Mouse (Mus musculus): ENCODE measurements around the gene Jtb.

The Jtb gene

GRCm38 (mm10) chr3:90231507-90232333 is at the start of gene Jtb:
Gene Jtb (plus strand): TSS chr3:90231597.
- CTCF ChIA-PET = interaction anchor here (0.5 to 0.6 kb wide), 2 partner anchors 10 to 24 kb away, joined by 3 to 5 read pairs; no protein-coding TSS in a partner anchor

GRCm38 (mm10) chr3:90183581-90183980 is 47.8 kb upstream of the Jtb start:
- CTCF ChIA-PET = no interaction called here

- CTCF ChIA-PET = no interaction called here
These were observed 40.4 kb upstream of the Jtb start for GRCm38 (mm10) chr3:90190859-90191510.

GRCm38 (mm10) chr3:90194759-90195158 is 36.6 kb upstream of the Jtb start:
- CTCF ChIA-PET = no interaction called here

GRCm38 (mm10) chr3:90195644-90196043 is 35.8 kb upstream of the Jtb start:
- CTCF ChIA-PET = no interaction called here

GRCm38 (mm10) chr3:90197548-90197947 is 33.8 kb upstream of the Jtb start:
- CTCF ChIA-PET = no interaction called here

- CTCF ChIA-PET = no interaction called here
These were observed 28.5 kb upstream of the Jtb start for GRCm38 (mm10) chr3:90202884-90203283.

- CTCF ChIA-PET = no interaction called here
These were observed 27.8 kb upstream of the Jtb start for GRCm38 (mm10) chr3:90203619-90204018.

- CTCF ChIA-PET = no interaction called here
These were observed 26.8 kb upstream of the Jtb start for GRCm38 (mm10) chr3:90204582-90204981.

- CTCF ChIA-PET = no interaction called here
These were observed 22.7 kb upstream of the Jtb start for GRCm38 (mm10) chr3:90208662-90209061.

GRCm38 (mm10) chr3:90209908-90210566 is 21.4 kb upstream of the Jtb start:
- CTCF ChIA-PET = no interaction called here

- CTCF ChIA-PET = no interaction called here
These were observed 19.7 kb upstream of the Jtb start for GRCm38 (mm10) chr3:90211475-90212398.

GRCm38 (mm10) chr3:90212723-90213122 is 18.7 kb upstream of the Jtb start:
- CTCF ChIA-PET = no interaction called here

GRCm38 (mm10) chr3:90213377-90213866 is 18.0 kb upstream of the Jtb start, which contains the start of the genes Rps27 and Rab13:
Gene Rps27 (minus strand): TSS chr3:90213651.
Gene Rab13 (plus strand): TSS chr3:90213695.
- CTCF ChIA-PET = interaction anchor here (0.7 kb wide), 1 partner anchor 235 kb away, joined by 6 read pairs; no protein-coding TSS in a partner anchor

- CTCF ChIA-PET = interaction anchor here (0.7 kb wide), 1 partner anchor 236 kb away, joined by 6 read pairs; no protein-coding TSS in a partner anchor
These were observed 17.3 kb upstream of the Jtb start for GRCm38 (mm10) chr3:90213956-90214684.

GRCm38 (mm10) chr3:90215825-90216380 is 15.5 kb upstream of the Jtb start:
- CTCF ChIA-PET = interaction anchor here (0.6 to 1.2 kb wide), 3 partner anchors 157 to 204 kb away, joined by 3 to 6 read pairs (median 4); no protein-coding TSS in a partner anchor

- CTCF ChIA-PET = interaction anchor here (0.6 to 1.1 kb wide), 2 partner anchors 37 to 72 kb away, joined by 3 to 6 read pairs; no protein-coding TSS in a partner anchor
These were observed 11.3 kb upstream of the Jtb start for GRCm38 (mm10) chr3:90220088-90220487.

GRCm38 (mm10) chr3:90220531-90220951 is 10.9 kb upstream of the Jtb start:
- CTCF ChIA-PET = interaction anchor here (1.1 kb wide), 2 partner anchors 10 to 72 kb away, joined by 3 to 4 read pairs; no protein-coding TSS in a partner anchor

GRCm38 (mm10) chr3:90221123-90221522 is 10.3 kb upstream of the Jtb start:
- CTCF ChIA-PET = interaction anchor here (0.7 to 1.1 kb wide), 2 partner anchors 9 to 46 kb away, joined by 4 to 15 read pairs; no protein-coding TSS in a partner anchor

- CTCF ChIA-PET = no interaction called here
These were observed 8.9 kb upstream of the Jtb start for GRCm38 (mm10) chr3:90222455-90222854.
